Mouse (Mus musculus): Measurements from ENCODE around the gene Nol8.

The Nol8 gene

DNA sequence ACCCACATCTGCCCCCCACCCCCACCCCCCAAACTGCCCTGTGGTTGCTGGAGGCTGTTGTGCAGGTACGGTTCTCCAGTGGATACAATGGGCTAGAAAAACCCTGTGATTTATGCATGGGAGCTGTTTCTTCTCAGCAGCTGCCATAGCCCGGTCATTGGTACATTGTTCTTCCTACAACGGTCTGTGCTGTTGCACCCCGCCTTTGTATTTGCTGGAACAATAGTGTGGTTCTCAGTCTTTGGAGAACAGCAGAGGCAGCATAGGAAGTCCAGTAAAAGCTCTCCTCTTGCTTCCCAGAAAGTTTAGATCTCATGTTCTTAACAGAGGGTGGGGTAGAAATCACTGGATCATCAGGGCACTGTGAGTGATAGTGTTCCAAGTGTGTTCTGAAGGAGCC lies 31.4 kb downstream of the Nol8 start:
- DNase-seq (ENCODE audit: low spot score) = no peak

GRCm38 (mm10) chr13:49691056-49691455 lies 38.2 kb downstream of the Nol8 start:
- DNase-seq (ENCODE audit: low spot score) = no peak

DNA sequence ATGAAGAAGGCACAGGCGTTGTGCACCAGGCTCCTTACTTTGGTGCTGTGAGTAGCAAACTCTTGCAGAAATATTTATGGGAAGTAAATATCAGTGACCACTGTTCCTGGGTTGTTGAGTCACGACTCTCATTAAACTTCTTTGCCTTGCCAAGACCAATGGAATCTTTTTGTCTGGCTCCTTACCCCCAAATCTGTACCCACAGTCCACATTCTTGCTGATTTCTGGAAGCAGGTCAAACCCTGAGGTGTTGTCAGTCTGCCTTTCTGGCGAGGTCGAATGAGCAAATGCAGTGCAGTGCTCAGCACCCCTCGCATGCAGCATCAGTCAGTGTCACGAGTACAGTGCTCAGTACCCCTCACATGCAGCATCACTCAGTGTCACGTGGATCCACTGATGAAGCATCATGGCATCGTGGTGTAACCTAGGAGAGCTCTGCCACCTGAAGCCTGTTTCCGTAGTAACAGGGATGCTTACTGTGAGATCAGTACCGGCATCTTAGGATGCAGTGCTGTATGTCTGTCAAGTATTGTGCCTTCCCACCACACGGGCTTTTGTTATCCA lies 50.4 kb downstream of the Nol8 start:
- DNase-seq (ENCODE audit: low spot score) = no peak

- no peak for DNase-seq (ENCODE audit: low spot score)
These were observed 53.3 kb downstream of the Nol8 start for GRCm38 (mm10) chr13:49706032-49706690.

DNA sequence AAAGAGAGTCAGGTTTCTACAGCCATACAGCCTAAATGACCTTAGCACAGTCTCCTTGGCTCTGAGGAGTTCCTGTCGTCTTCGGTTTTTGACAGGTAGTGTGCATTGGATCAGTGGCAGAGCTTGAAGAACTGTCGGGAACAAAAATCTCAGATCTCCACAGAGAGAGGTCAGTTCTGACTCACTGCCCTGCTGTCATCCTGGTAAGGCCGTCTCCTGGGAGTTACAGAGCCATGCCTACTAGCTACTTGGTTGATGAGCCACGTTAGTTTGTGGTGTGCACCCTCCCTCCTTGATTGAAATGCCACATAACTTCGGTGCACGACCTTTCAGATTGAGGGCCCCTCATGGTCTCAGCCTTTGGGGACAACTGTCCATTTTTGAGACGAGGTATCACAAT lies 55.4 kb downstream of the Nol8 start:
- no peak for DNase-seq (ENCODE audit: low spot score)

GRCm38 (mm10) chr13:49712047-49712721 lies 59.3 kb downstream of the Nol8 start:
- no peak for DNase-seq (ENCODE audit: low spot score)

GRCm38 (mm10) chr13:49719310-49719709 lies 66.4 kb downstream of the Nol8 start:
- no peak for DNase-seq (ENCODE audit: low spot score)
